Mouse (Mus musculus): ENCODE data around the gene Fbxo48.

- TF ChIP-seq POLR2AphosphoS5 (IDR thresholded peaks at IDR 0.05; ENCODE audit: insufficient replicate concordance, low read depth, low read length) = no peak
- TF ChIP-seq CTCF (IDR thresholded peaks at IDR 0.05; ENCODE audit: low read depth, low read length) = no peak
Measured at GRCm38 (mm10) chr11:16950976-16951760, at the start of gene Fbxo48.

Measured in G1E (cell line).